Mouse (Mus musculus): ENCODE measurements around the gene Eef2k. TPM values are rescaled to one million over a fixed set of nuclear protein-coding genes. Genes with fewer than 3 reads are reported as not detected.

Gene Eef2k
- polyA plus RNA-seq (2014; fragmentation: Illumina TruSeq; extraction: RNeasy Lipid Tissue Mini Kit (QIAGEN cat#74804); ENCODE audit: low read depth, low replicate concordance) = 5.6 TPM

DNA sequence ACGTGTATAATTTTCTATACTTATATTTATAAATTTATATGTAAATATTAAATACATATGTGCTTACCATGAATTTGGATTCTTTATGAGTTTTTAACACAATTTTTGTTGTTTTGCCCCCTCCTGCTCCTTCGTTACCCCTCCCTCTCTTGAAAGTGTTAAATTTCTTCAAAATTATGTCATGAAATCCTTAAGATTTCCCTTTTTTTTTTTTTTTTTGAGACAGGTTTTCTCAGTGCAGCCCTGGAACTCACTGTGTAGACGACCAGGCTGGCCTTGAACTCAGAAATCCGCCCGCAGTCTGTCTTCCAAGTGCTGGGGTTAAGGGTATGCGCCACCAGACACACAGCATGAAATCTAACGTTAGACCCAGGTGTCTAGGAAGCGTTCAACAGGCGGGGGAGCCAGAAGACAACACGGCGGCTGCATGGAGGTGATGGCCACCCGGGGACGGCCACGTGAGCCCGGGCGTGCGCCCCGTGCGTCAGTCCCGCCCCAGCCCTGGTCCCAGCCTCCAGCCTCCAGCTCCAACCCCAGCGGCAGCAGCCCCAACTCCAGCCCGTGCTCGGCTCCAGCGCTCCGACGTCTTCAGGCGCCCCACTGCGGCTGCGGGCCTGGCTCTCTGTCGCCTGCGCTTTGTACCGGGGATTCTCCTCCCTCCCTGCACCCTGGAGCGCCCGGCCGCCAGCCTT, at the start of gene Eef2k:
Gene Eef2k (plus strand): TSS at position 487 of the 692 bp plus-strand sequence.

DNA sequence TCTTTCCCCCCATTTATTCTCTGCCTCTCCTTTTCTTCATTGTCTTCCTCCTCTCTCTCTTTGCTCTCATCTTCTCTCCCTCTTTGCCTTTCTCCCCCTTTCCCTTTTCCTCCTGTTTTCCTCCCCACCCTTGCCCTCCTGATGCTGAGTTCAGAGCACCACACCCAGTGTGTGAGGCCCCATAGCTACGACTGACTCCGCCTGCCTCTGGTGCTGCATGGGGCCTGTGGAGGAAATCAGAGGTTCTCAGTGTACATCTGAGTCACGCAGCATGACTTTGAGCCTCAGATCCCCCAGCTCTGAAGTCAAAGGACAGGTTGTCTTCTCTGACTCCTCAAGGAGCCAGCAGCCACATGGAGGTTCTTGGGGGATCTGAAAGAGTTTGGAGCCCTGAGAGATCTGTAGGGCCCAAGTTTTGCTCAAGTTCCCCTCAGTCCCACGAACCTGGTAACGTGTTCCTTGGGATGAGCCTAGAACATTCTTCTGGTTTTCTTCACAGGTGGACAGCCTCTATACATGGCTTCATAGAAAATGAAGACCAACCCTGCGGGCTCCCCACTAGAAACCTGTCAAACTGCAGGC, 30.7 kb upstream of the Eef2k start, which contains the start of gene Gm5737:
Gene Gm5737 (plus strand): TSS at position 532 of the 582 bp plus-strand sequence.

DNA sequence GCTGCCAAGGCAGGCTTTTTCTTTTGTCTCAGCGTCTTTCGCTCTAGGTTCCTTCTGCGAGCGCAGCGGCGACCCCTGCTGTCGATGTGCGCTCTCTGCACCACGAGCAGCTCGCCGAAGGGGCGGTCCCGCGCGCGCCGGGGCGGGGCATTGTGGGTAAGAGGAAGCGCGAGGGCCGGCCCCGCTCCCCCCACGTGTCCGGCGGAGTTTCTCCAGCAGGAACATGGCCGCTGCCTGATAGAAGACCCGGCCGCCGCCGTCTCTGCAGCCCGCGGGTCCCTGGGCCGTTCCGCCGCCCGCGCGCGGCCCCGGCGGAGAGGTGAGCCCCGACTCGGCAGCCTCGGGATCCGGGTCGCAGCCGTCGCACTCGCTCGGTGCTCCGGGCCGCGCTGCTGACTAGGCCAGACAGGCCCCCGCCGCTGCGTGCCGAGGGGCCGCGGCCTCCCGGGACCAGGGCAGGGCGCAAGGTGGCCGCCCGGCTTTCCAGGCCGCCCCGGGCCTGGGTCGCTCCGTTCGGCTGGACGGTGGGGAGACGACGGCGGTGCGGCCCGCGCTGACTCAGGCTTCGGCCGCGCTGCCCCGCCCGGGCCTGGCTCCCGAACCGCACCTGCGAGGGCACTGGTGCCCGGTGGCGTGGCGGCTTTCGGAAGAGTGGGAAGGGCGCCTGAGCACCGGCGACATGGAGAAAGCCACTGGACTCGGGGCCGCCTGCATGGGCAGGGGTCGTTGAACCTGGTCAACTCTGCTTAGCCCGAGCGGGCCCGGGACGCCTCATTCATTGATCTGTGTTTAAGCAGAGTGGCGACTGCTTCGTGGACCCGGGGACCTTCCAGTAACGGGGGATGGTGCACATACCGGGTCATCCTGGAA, 75.2 kb downstream of the Eef2k start, which contains the start of gene Polr3e:
Gene Polr3e (plus strand): TSS at position 153 of the 870 bp plus-strand sequence.

Other genes with a start within 250 kb of the Eef2k start
- gene Uqcrc2, start 207.7 kb upstream of the Eef2k start, polyA plus RNA-seq (2014; fragmentation: Illumina TruSeq; extraction: RNeasy Lipid Tissue Mini Kit (QIAGEN cat#74804); ENCODE audit: low read depth, low replicate concordance) = 625 TPM
- not detected for gene Pdzd9, start 172.5 kb upstream of the Eef2k start, polyA plus RNA-seq (2014; fragmentation: Illumina TruSeq; extraction: RNeasy Lipid Tissue Mini Kit (QIAGEN cat#74804); ENCODE audit: low read depth, low replicate concordance)
- gene Mosmo, start 165.2 kb upstream of the Eef2k start, polyA plus RNA-seq (2014; fragmentation: Illumina TruSeq; extraction: RNeasy Lipid Tissue Mini Kit (QIAGEN cat#74804); ENCODE audit: low read depth, low replicate concordance) = 91.0 TPM
- gene Vwa3a, start 103.5 kb upstream of the Eef2k start, polyA plus RNA-seq (2014; fragmentation: Illumina TruSeq; extraction: RNeasy Lipid Tissue Mini Kit (QIAGEN cat#74804); ENCODE audit: low read depth, low replicate concordance) = 0.52 TPM
- not detected for gene Gm5737, start 30.5 kb upstream of the Eef2k start, polyA plus RNA-seq (2014; fragmentation: Illumina TruSeq; extraction: RNeasy Lipid Tissue Mini Kit (QIAGEN cat#74804); ENCODE audit: low read depth, low replicate concordance)
- 10.3 TPM for gene Polr3e, start 74.9 kb downstream of the Eef2k start, polyA plus RNA-seq (2014; fragmentation: Illumina TruSeq; extraction: RNeasy Lipid Tissue Mini Kit (QIAGEN cat#74804); ENCODE audit: low read depth, low replicate concordance)
- 5.7 TPM for gene Cdr2, start 139.5 kb downstream of the Eef2k start, polyA plus RNA-seq (2014; fragmentation: Illumina TruSeq; extraction: RNeasy Lipid Tissue Mini Kit (QIAGEN cat#74804); ENCODE audit: low read depth, low replicate concordance)
- gene Mfsd13b, start 139.7 kb downstream of the Eef2k start, polyA plus RNA-seq (2014; fragmentation: Illumina TruSeq; extraction: RNeasy Lipid Tissue Mini Kit (QIAGEN cat#74804); ENCODE audit: low read depth, low replicate concordance) = not detected
- 481 TPM for gene Mettl9, start 191.6 kb downstream of the Eef2k start, polyA plus RNA-seq (2014; fragmentation: Illumina TruSeq; extraction: RNeasy Lipid Tissue Mini Kit (QIAGEN cat#74804); ENCODE audit: low read depth, low replicate concordance)
- gene Igsf6, start 231.7 kb downstream of the Eef2k start, polyA plus RNA-seq (2014; fragmentation: Illumina TruSeq; extraction: RNeasy Lipid Tissue Mini Kit (QIAGEN cat#74804); ENCODE audit: low read depth, low replicate concordance) = 6.4 TPM
- gene Otoa, start 238.8 kb downstream of the Eef2k start, polyA plus RNA-seq (2014; fragmentation: Illumina TruSeq; extraction: RNeasy Lipid Tissue Mini Kit (QIAGEN cat#74804); ENCODE audit: low read depth, low replicate concordance) = 0.17 TPM